Mouse (Mus musculus) CH12.LX (cell line): ENCODE data around the gene Cacul1. TPM values are rescaled to one million over a fixed set of nuclear protein-coding genes. Genes with fewer than 3 reads are reported as not detected.
"Not testable (repeated sequence)": the region's sequence is repeated elsewhere in the genome, so short reads cannot be mapped to it uniquely, and the experiment has no call there.

Source experiments
- DNase-seq: peaks from one replicate; pipeline ENCODE4 v3.0.0-alpha.2; 2013; ENCODE audit errors: extremely low read depth
- H3K27ac ChIP-seq: 2 replicates; pipeline ENCODE4 v1.5.1; 2012; ENCODE audit warnings: low read depth, mild to moderate bottlenecking, control low read depth, moderate library complexity; ENCODE audit not compliant: insufficient read depth
- H3K27me3 ChIP-seq: replicated peaks from 2 replicates; pipeline ENCODE3; 2012; ENCODE audit warnings: inconsistent platforms
- H3K36me3 ChIP-seq, 2 experiments: replicated peaks in 1 of 2; 2 replicates each; pipeline versions ENCODE3 to v1.6.1; 2012; ENCODE audit warnings: inconsistent platforms in 1 of 2, low read length in 1 of 2, mild to moderate bottlenecking in 1 of 2, mixed read lengths in 1 of 2, moderate library complexity in 1 of 2; ENCODE audit not compliant: control insufficient read depth in 1 of 2, insufficient read depth in 1 of 2
- H3K4me1 ChIP-seq, 2 experiments: 2 replicates each; pipeline ENCODE4 v1.6.1; 2012; ENCODE audit warnings: inconsistent platforms in 1 of 2, moderate library complexity in 1 of 2; ENCODE audit not compliant: insufficient read depth in 2 of 2, control insufficient read depth in 1 of 2
- H3K4me2 ChIP-seq: 2 replicates; pipeline ENCODE4 v1.6.1; 2012; ENCODE audit warnings: low read depth, mild to moderate bottlenecking, control low read depth; ENCODE audit not compliant: poor library complexity, insufficient read depth, severe bottlenecking
- H3K4me3 ChIP-seq, 3 experiments: fragments of 150-350 bp in 1 of 3; sonication (generic) in 1 of 3; replicated peaks in 1 of 3; 2 replicates each; pipeline versions ENCODE3 to v1.5.1; 2011 to 2012; ENCODE audit warnings: low read depth in 2 of 3, low read length in 2 of 3, mild to moderate bottlenecking in 2 of 3, moderate library complexity in 2 of 3, control low read depth in 1 of 3, improper control_type of control experiment in 1 of 3, inconsistent platforms in 1 of 3, mixed read lengths in 1 of 3; ENCODE audit not compliant: poor library complexity in 1 of 3
- H3K79me2 ChIP-seq: replicated peaks from 2 replicates; pipeline ENCODE4 v1.6.1; 2012; ENCODE audit warnings: mild to moderate bottlenecking, moderate library complexity; ENCODE audit not compliant: control insufficient read depth, poor library complexity, insufficient read depth, severe bottlenecking; ENCODE audit errors: extremely low read depth
- H3K9ac ChIP-seq: 2 replicates; pipeline ENCODE4 v1.6.1; 2012; ENCODE audit warnings: low read depth, mild to moderate bottlenecking, control low read depth, moderate library complexity; ENCODE audit not compliant: insufficient read depth
- H3K9me3 ChIP-seq: replicated peaks from 2 replicates; pipeline ENCODE3; 2012; ENCODE audit warnings: low read length, inconsistent platforms, mixed read lengths
- BHLHE40 ChIP-seq: IDR thresholded peaks from 2 replicates; pipeline ENCODE4 v1.6.1; 2011; ENCODE audit warnings: mild to moderate bottlenecking, low read depth, low read length, improper control_type of control experiment
- CHD2 ChIP-seq: IDR thresholded peaks from 2 replicates; pipeline ENCODE4 v1.6.1; 2011; ENCODE audit warnings: low read length, improper control_type of control experiment
- CTCF ChIP-seq, 2 experiments: IDR thresholded peaks in 1 of 2; conservative IDR thresholded peaks in 1 of 2; 2 replicates each; pipeline ENCODE4 v1.5.1; 2011 to 2012; ENCODE audit warnings: low read depth in 2 of 2, low read length in 2 of 2, improper control_type of control experiment in 1 of 2, inconsistent platforms in 1 of 2, mild to moderate bottlenecking in 1 of 2, moderate library complexity in 1 of 2
- ELF1 ChIP-seq: IDR thresholded peaks from 2 replicates; pipeline ENCODE4 v1.6.1; 2014; ENCODE audit warnings: low read depth, mild to moderate bottlenecking, inconsistent platforms, low read length, improper control_type of control experiment
- EP300 ChIP-seq: IDR thresholded peaks from 2 replicates; pipeline ENCODE4 v1.6.1; 2011; ENCODE audit warnings: low read length, improper control_type of control experiment
- GABPA ChIP-seq: IDR thresholded peaks from 2 replicates; pipeline ENCODE4 v1.6.1; 2012; ENCODE audit warnings: low read depth, low read length, improper control_type of control experiment, inconsistent platforms; ENCODE audit not compliant: insufficient replicate concordance
- JUN ChIP-seq: IDR thresholded peaks from 2 replicates; pipeline ENCODE4 v1.6.1; 2011; ENCODE audit warnings: low read depth, mild to moderate bottlenecking, low read length, improper control_type of control experiment, moderate library complexity; ENCODE audit not compliant: insufficient read depth
- KAT2A ChIP-seq: IDR thresholded peaks from 2 replicates; pipeline ENCODE4 v1.6.1; 2012; ENCODE audit warnings: low read length, improper control_type of control experiment, inconsistent platforms; ENCODE audit not compliant: insufficient replicate concordance
- MAZ ChIP-seq: IDR thresholded peaks from 2 replicates; pipeline ENCODE4 v1.6.1; 2012; ENCODE audit warnings: low read depth, mild to moderate bottlenecking, inconsistent platforms, low read length, improper control_type of control experiment, moderate library complexity
- MEF2A ChIP-seq: IDR thresholded peaks from 2 replicates; pipeline ENCODE4 v1.6.1; 2014; ENCODE audit warnings: low read depth, mild to moderate bottlenecking, inconsistent platforms, low read length, improper control_type of control experiment, borderline replicate concordance
- MXI1 ChIP-seq: IDR thresholded peaks from 2 replicates; pipeline ENCODE4 v1.6.1; 2011; ENCODE audit warnings: mild to moderate bottlenecking, low read depth, low read length, improper control_type of control experiment
- MYC ChIP-seq: IDR thresholded peaks from 2 replicates; pipeline ENCODE4 v1.6.1; 2011; ENCODE audit warnings: low read depth, mild to moderate bottlenecking, improper control_type of control experiment, low read length
- NELFE ChIP-seq: IDR thresholded peaks from 2 replicates; pipeline ENCODE4 v1.6.1; 2011; ENCODE audit warnings: low read depth, low read length, improper control_type of control experiment
- PAX5 ChIP-seq: IDR thresholded peaks from 2 replicates; pipeline ENCODE4 v1.6.1; 2012; ENCODE audit warnings: low read length, inconsistent platforms, mixed read lengths
- POLR2AphosphoS2 ChIP-seq: IDR thresholded peaks from 2 replicates; pipeline ENCODE4 v1.6.1; 2011; ENCODE audit warnings: low read depth, low read length, improper control_type of control experiment
- RAD21 ChIP-seq: IDR thresholded peaks from 2 replicates; pipeline ENCODE4 v1.6.1; 2011; ENCODE audit warnings: low read depth, mild to moderate bottlenecking, low read length, improper control_type of control experiment, moderate library complexity
- RCOR1 ChIP-seq: conservative IDR thresholded peaks from 2 replicates; pipeline ENCODE4 v1.6.1; 2012; ENCODE audit warnings: low read depth, mild to moderate bottlenecking, inconsistent platforms, low read length, improper control_type of control experiment
- SIN3A ChIP-seq: IDR thresholded peaks from 2 replicates; pipeline ENCODE4 v1.6.1; 2012; ENCODE audit warnings: low read length, improper control_type of control experiment, inconsistent platforms
- SMC3 ChIP-seq: IDR thresholded peaks from 2 replicates; pipeline ENCODE4 v1.6.1; 2011; ENCODE audit warnings: low read depth, low read length, improper control_type of control experiment
- TCF12 ChIP-seq: IDR thresholded peaks from 2 replicates; pipeline ENCODE4 v1.6.1; 2014; ENCODE audit warnings: low read depth, mild to moderate bottlenecking, inconsistent platforms, low read length, improper control_type of control experiment
- USF2 ChIP-seq: conservative IDR thresholded peaks from 2 replicates; pipeline ENCODE4 v1.6.1; 2011; ENCODE audit warnings: low read depth, low read length, improper control_type of control experiment
- ZC3H11A ChIP-seq: IDR thresholded peaks from 2 replicates; pipeline ENCODE4 v1.6.1; 2012; ENCODE audit warnings: low read depth, mild to moderate bottlenecking, inconsistent platforms, low read length, improper control_type of control experiment
- ZKSCAN1 ChIP-seq: IDR thresholded peaks from 2 replicates; pipeline ENCODE4 v1.6.1; 2012; ENCODE audit warnings: low read depth, inconsistent platforms, low read length, improper control_type of control experiment, borderline replicate concordance
- dilution Hi-C: fragments of 300-500 bp; cut with MboI; formaldehyde crosslinking; loops from 2 replicates; pipeline ENCODE4 v1.14.3; 2020; ENCODE audit warnings: low sequenced_read_pairs; ENCODE audit not compliant: extremely low pct_unique_long_range_greater_than_20kb, extremely low pct_ligation_motif_present
- in situ Hi-C: fragments of 300-500 bp; cut with MboI; formaldehyde crosslinking; loops from 3 replicates; pipeline ENCODE4 v1.14.3; 2019; ENCODE audit warnings: low sequenced_read_pairs, low pct_ligation_motif_present, low pct_unique_long_range_greater_than_20kb, mixed read lengths
- polyA plus RNA-seq: library from polyadenylated mRNA; unstranded; fragments of >175 nt; gene quantifications from 2 replicates; pipeline ENCODE4 v1.2.1, GENCODE M21; 2012; ENCODE audit warnings: low read depth; ENCODE audit not compliant: insufficient read length
- total RNA-seq, 2 experiments: library from RNA; depleted of rRNA; stranded (reverse); fragments of 300-350 nt in 1 of 2; fragments of >200 nt in 1 of 2; gene quantifications; 2 replicates each; pipeline ENCODE4 v1.2.3; 2012 to 2014

Cacul1 gene
- total and polyA plus RNA-seq, 3 experiments = 17.8 to 45.7 (median 44.6) TPM

- TF ChIP-seq SMC3 (peak; percentile 46), JUN (no peak), CTCF (conservative IDR thresholded peaks at IDR 0.05 in 1 of 2, IDR thresholded peaks at IDR 0.05 in 1 of 2; ENCODE audit: low read depth in 2 of 2, low read length in 2 of 2) (peak; percentile 58 to 75), RAD21 (peak; percentile 75), USF2 (no peak), CHD2 (no peak), MXI1 (no peak), TCF12 (no peak), ZKSCAN1 (no peak)
- H3K9me3 ChIP-seq = no peaks in the 10 kb centered on the region
- no peak overlapping the region for H3K4me2 ChIP-seq
- H3K27ac ChIP-seq = no peak overlapping the region
- H3K36me3 ChIP-seq = no peaks in the 10 kb centered on the region
- dilution Hi-C loops (no loop called here), in situ Hi-C loops (loop anchor here (25.0 kb wide), 1 partner anchor 104 kb away; no protein-coding TSS in a partner anchor)
- no peaks in the 10 kb centered on the region for H3K4me1 ChIP-seq
- no peaks in the 10 kb centered on the region for H3K27me3 ChIP-seq
- H3K4me3 ChIP-seq = no peak overlapping the region
- no peak overlapping the region for H3K9ac ChIP-seq
- DNase-seq = peak; percentile 31
- no peaks in the 10 kb centered on the region for H3K79me2 ChIP-seq
Measured at GRCm38 (mm10) chr19:60608766-60609165, 27.9 kb upstream of the Cacul1 start.

- Histone ChIP-seq H3K4me2 (no peak overlapping the region), H3K4me3 (no peak overlapping the region), H3K36me3 (no peaks in the 10 kb centered on the region), H3K9me3 (no peaks in the 10 kb centered on the region), H3K4me1 (no peaks in the 10 kb centered on the region), H3K9ac (no peak overlapping the region), H3K27me3 (no peaks in the 10 kb centered on the region), H3K79me2 (no peaks in the 10 kb centered on the region), H3K27ac (no peak overlapping the region)
- dilution Hi-C loops (no loop called here), in situ Hi-C loops (loop anchor here (25.0 kb wide), 1 partner anchor 109 kb away; no protein-coding TSS in a partner anchor)
- DNase-seq = no peak
- no peak for TF ChIP-seq RCOR1
- no peak for TF ChIP-seq NELFE
- no peak for TF ChIP-seq MAZ
- no peak for TF ChIP-seq POLR2AphosphoS2
- no peak for TF ChIP-seq GABPA
- TF ChIP-seq MYC = no peak
- no peak for TF ChIP-seq KAT2A
- TF ChIP-seq BHLHE40 = no peak
- TF ChIP-seq EP300 = no peak
- no peak for TF ChIP-seq USF2
- no peak for TF ChIP-seq ZC3H11A
- TF ChIP-seq MEF2A = no peak
- TF ChIP-seq PAX5 = no peak
- TF ChIP-seq SMC3 = no peak
- TF ChIP-seq MXI1 = no peak
- no peak for TF ChIP-seq SIN3A
- TF ChIP-seq CTCF (conservative IDR thresholded peaks at IDR 0.05 in 1 of 2, IDR thresholded peaks at IDR 0.05 in 1 of 2; ENCODE audit: low read depth in 2 of 2, low read length in 2 of 2) = no peak
- TF ChIP-seq ELF1 = no peak
Measured at GRCm38 (mm10) chr19:60603586-60603985, 22.8 kb upstream of the Cacul1 start.

DNA sequence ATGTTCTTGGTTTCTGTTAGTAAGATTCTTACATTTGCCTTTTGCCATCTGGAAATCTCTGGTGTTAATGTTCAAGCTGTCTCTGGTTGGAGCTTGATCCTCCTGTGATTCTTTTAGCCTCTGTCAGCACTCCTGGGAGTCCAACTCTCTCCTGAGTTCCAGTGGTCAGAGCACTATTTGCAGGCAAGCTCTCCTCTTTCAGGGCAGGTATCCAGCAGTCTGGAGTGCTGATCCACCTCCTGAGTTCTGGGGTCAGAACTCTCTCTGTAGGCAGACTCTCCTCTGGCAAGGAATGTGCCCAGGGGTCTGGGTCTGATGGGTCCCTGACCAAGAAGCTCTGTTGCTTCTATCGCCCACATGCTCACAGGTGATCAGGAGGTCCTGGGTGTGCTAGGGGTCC lies 21.2 kb upstream of the Cacul1 start:
- H3K4me1 ChIP-seq, H3K9me3 ChIP-seq, H3K27ac ChIP-seq, H3K79me2 ChIP-seq, H3K36me3 ChIP-seq, dilution Hi-C loops, H3K9ac ChIP-seq, H3K27me3 ChIP-seq, H3K4me3 ChIP-seq, DNase-seq, H3K4me2 ChIP-seq: not testable (repeated sequence)
- in situ Hi-C loops = loop anchor here (25.0 kb wide), 1 partner anchor 110 kb away; no protein-coding TSS in a partner anchor
